Mouse (Mus musculus) forebrain, embryonic 15.5 days (tissue): ENCODE data around the gene Mgst3. TPM values are rescaled to one million over a fixed set of nuclear protein-coding genes. Genes with fewer than 3 reads are reported as not detected.

Experiments used
- ATAC-seq: fragments of 200-750 bp; cut with Nextera tagmentation; replicated peaks from 2 replicates; pipeline ENCODE4 v1.8.0; 2017; ENCODE audit warnings: mild to moderate bottlenecking, moderate TSS enrichment, moderate library complexity
- H3K27ac ChIP-seq: fragments of 300-500 bp; sonication (generic); replicated peaks from 2 replicates; pipeline ENCODE4 v1.5.1; 2015; ENCODE audit warnings: mild to moderate bottlenecking, inconsistent platforms
- H3K27me3 ChIP-seq: fragments of 300-500 bp; sonication (generic); 2 replicates; pipeline ENCODE4 v1.6.1; 2015; ENCODE audit warnings: inconsistent platforms
- H3K36me3 ChIP-seq: fragments of 300-500 bp; sonication (generic); 2 replicates; pipeline ENCODE4 v1.6.1; 2015; ENCODE audit warnings: mild to moderate bottlenecking, inconsistent platforms
- H3K4me1 ChIP-seq: fragments of 300-500 bp; sonication (generic); 2 replicates; pipeline ENCODE4 v1.6.1; 2015; ENCODE audit warnings: inconsistent platforms
- H3K4me2 ChIP-seq: fragments of 300-500 bp; sonication (generic); replicated peaks from 2 replicates; pipeline ENCODE4 v1.6.1; 2015; ENCODE audit warnings: mild to moderate bottlenecking, inconsistent platforms
- H3K4me3 ChIP-seq: fragments of 300-500 bp; sonication (generic); 2 replicates; pipeline ENCODE4 v1.5.1; 2015; ENCODE audit warnings: mild to moderate bottlenecking, inconsistent platforms
- H3K9ac ChIP-seq: fragments of 300-500 bp; sonication (generic); replicated peaks from 2 replicates; pipeline ENCODE4 v1.6.1; 2015; ENCODE audit warnings: mild to moderate bottlenecking, inconsistent platforms
- H3K9me3 ChIP-seq: fragments of 300-500 bp; sonication (generic); 2 replicates; pipeline ENCODE4 v1.6.1; 2016; ENCODE audit warnings: inconsistent platforms
- WGBS: fragments of 180-500 bp; shearing (Covaris S2); methylation state at CpG from one replicate; pipeline ENCODE4 v1.1.7; 2015; ENCODE audit warnings: mixed read lengths; 5-methylcytosine and 5-hydroxymethylcytosine counted together
- polyA plus RNA-seq: library from polyadenylated mRNA; unstranded; fragments of >200 nt; fragmentation: Nextera tagmentation; extraction: Ambion mirVana; gene quantifications from 2 replicates; pipeline ENCODE4 v1.2.1, GENCODE M21; 2015

Gene Mgst3
- polyA plus RNA-seq, 1 experiment from 2014 or later: 95.3 TPM

- no peak overlapping the region for H3K4me3 ChIP-seq
- no peaks in the 10 kb centered on the region for H3K27me3 ChIP-seq
- no peaks in the 10 kb centered on the region for H3K9me3 ChIP-seq
- no peak overlapping the region for H3K9ac ChIP-seq
- 0 out of 2 replicates have a peak, but pooled peaks cover 6% of the 10 kb centered on the region for H3K36me3 ChIP-seq
- no peak overlapping the region for H3K4me2 ChIP-seq
- no peak overlapping the region for H3K27ac ChIP-seq
- peaks cover 8% of the 10 kb centered on the region; the same call in 1 of the 2 replicates for H3K4me1 ChIP-seq
- peak; percentile 41; the same call in 1 of the 2 replicates for ATAC-seq
- WGBS: 22% methylated on average over 15 of the region's 15 CpGs
Observed at GRCm38 (mm10) chr1:167374003-167374784, 19.4 kb downstream of the Mgst3 start.

- peaks cover 8% of the 10 kb centered on the region; the same call in 1 of the 2 replicates for H3K36me3 ChIP-seq
- WGBS: 95% methylated on average over 7 of the region's 7 CpGs
- no peak for ATAC-seq
- H3K4me1 ChIP-seq: peaks cover 7% of the 10 kb centered on the region; the same call in 1 of the 2 replicates
- no peak overlapping the region for H3K4me3 ChIP-seq
- no peaks in the 10 kb centered on the region for H3K27me3 ChIP-seq
- no peaks in the 10 kb centered on the region for H3K9me3 ChIP-seq
- H3K9ac ChIP-seq: no peak overlapping the region
- no peak overlapping the region for H3K4me2 ChIP-seq
- no peak overlapping the region for H3K27ac ChIP-seq
Observed at GRCm38 (mm10) chr1:167372739-167373138, 20.9 kb downstream of the Mgst3 start.

GRCm38 (mm10) chr1:167369905-167370304, 23.7 kb downstream of the Mgst3 start:
- no peak overlapping the region for H3K9ac ChIP-seq
- peak; percentile 34; the same call in 1 of the 2 replicates for ATAC-seq
- no peaks in the 10 kb centered on the region for H3K9me3 ChIP-seq
- H3K27me3 ChIP-seq: no peaks in the 10 kb centered on the region
- peaks cover 14% of the 10 kb centered on the region for H3K36me3 ChIP-seq
- H3K4me2 ChIP-seq: no peak overlapping the region
- H3K4me3 ChIP-seq: no peak overlapping the region
- WGBS: 10% methylated on average over 7 of the region's 7 CpGs
- peaks cover 5% of the 10 kb centered on the region; the same call in 1 of the 2 replicates for H3K4me1 ChIP-seq
- H3K27ac ChIP-seq: no peak overlapping the region

- no peaks in the 10 kb centered on the region for H3K27me3 ChIP-seq
- WGBS: 88% methylated on average over 7 of the region's 7 CpGs
Observed at GRCm38 (mm10) chr1:167368513-167368912, 25.1 kb downstream of the Mgst3 start.

DNA sequence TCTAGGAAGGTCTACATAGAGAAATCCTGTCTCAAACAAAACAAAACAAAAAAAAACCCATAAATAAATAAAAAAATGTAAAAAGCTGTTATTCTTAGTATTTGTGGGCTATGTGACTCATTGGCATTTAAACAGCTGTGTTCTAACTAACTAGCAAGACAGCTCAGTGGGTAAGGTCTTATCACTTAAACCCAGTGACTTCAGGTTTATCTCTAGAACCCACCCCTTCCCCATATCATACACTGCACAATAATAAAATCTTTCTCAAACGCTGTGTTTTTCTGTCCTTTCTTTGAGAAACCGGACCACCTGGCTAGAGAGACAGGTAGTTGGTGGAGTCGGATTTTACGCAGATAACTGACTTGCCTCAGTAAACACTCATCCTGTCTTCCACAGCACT, 25.6 kb downstream of the Mgst3 start:
- peaks cover 9% of the 10 kb centered on the region for H3K36me3 ChIP-seq
- ATAC-seq: no peak
- 93% methylated on average over 4 of the region's 4 CpGs for WGBS

More at GRCm38 (mm10) chr1:167368513-167368912, 25.1 kb downstream of the Mgst3 start:
- Histone ChIP-seq H3K4me3 (no peak overlapping the region), H3K9ac (no peak overlapping the region), H3K4me2 (no peak overlapping the region), H3K9me3 (no peaks in the 10 kb centered on the region), H3K4me1 (no peaks in the 10 kb centered on the region), H3K36me3 (peaks cover 10% of the 10 kb centered on the region), H3K27ac (no peak overlapping the region)
- no peak for ATAC-seq

DNA sequence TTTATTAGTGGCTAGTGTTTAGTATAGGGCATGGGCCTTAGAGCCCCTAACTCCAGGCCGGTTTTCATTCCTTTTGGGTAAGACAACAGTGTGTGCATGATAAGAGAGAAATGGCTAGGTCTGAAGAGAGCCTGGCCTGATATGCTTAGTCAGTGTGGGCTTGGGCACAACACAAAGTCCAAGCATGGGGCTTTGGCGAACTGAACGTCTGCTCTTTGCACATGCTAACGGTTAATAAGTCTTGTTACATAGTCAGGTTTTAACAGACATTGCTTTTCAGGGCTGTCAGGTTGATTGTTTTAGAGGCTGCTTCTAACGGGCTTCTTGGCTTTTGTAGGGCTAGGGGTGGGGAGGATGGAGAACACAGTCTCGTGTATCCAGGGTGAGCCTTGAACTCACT, 27.0 kb downstream of the Mgst3 start:
- no peak for ATAC-seq
- Histone ChIP-seq H3K36me3 (peaks cover 9% of the 10 kb centered on the region), H3K4me2 (no peak overlapping the region), H3K27me3 (no peaks in the 10 kb centered on the region), H3K9ac (no peak overlapping the region), H3K9me3 (no peaks in the 10 kb centered on the region), H3K4me3 (no peak overlapping the region), H3K27ac (no peak overlapping the region), H3K4me1 (no peaks in the 10 kb centered on the region)
- 89% methylated on average over 6 of the region's 6 CpGs for WGBS

More for the DNA sequence above, 25.6 kb downstream of the Mgst3 start:
- Histone ChIP-seq H3K9ac (no peak overlapping the region), H3K9me3 (no peaks in the 10 kb centered on the region), H3K27ac (no peak overlapping the region), H3K4me3 (no peak overlapping the region), H3K4me2 (no peak overlapping the region), H3K27me3 (no peaks in the 10 kb centered on the region), H3K4me1 (no peaks in the 10 kb centered on the region)

- WGBS: 89% methylated on average over 7 of the region's 7 CpGs
- Histone ChIP-seq H3K9me3 (no peaks in the 10 kb centered on the region), H3K27ac (no peak overlapping the region), H3K27me3 (no peaks in the 10 kb centered on the region), H3K36me3 (peaks cover 12% of the 10 kb centered on the region), H3K4me1 (no peaks in the 10 kb centered on the region), H3K4me2 (no peak overlapping the region), H3K9ac (no peak overlapping the region), H3K4me3 (no peak overlapping the region)
- no peak for ATAC-seq
Observed at GRCm38 (mm10) chr1:167365808-167366207, 27.8 kb downstream of the Mgst3 start.

DNA sequence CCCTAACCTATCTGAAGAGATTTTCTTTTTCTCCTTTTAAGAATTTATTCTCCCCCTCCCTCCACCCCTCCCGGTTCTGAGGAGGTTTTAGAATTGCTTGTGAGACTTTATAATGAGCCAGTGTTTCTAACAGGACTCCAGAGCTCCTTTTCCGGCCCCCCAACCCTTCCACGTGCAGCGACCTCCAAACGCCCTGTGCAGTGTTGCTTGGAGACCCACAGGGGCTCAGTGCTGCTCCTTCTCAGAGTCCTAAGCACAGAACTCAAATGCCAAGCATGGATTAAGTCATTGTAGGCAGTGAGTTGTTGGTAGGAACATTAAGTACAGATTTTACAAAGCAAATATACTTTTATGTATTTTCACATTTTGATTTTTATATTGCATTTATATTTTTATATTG, 30.3 kb downstream of the Mgst3 start:
- Histone ChIP-seq H3K9me3 (no peaks in the 10 kb centered on the region), H3K4me3 (no peak overlapping the region), H3K27ac (no peak overlapping the region), H3K36me3 (peaks cover 9% of the 10 kb centered on the region; the same call in 1 of the 2 replicates), H3K27me3 (no peaks in the 10 kb centered on the region), H3K4me2 (no peak overlapping the region), H3K4me1 (no peaks in the 10 kb centered on the region), H3K9ac (no peak overlapping the region)
- WGBS: 39% methylated on average over 5 of the region's 5 CpGs
- ATAC-seq: no peak

DNA sequence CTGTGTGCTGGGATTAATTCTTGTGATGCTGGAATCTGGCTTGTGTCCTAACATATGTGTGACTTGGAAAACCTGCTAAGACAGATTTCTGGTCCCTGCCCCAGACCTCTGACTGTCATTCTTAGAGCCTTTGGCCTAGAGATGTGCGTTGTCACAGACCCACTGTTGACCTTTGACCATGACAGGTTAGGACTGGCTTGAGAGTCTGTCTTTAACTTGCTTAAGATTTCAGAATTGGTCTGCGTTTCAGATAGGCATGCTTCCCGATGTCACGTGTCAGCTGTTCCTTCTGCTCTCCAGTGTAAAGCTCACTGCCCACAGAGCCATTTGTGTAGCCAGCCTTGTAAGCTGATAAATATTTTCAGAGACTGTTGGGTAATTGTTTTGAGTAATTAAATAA, 30.8 kb downstream of the Mgst3 start:
- no peaks in the 10 kb centered on the region for H3K9me3 ChIP-seq
- H3K9ac ChIP-seq: no peak overlapping the region
- H3K4me1 ChIP-seq: no peaks in the 10 kb centered on the region
- no peak for ATAC-seq
- 79% methylated on average over 4 of the region's 4 CpGs for WGBS
- H3K27ac ChIP-seq: no peak overlapping the region
- no peak overlapping the region for H3K4me2 ChIP-seq
- no peak overlapping the region for H3K4me3 ChIP-seq
- H3K27me3 ChIP-seq: no peaks in the 10 kb centered on the region
- peaks cover 9% of the 10 kb centered on the region; the same call in 1 of the 2 replicates for H3K36me3 ChIP-seq

GRCm38 (mm10) chr1:167360268-167360667, 33.4 kb downstream of the Mgst3 start:
- Histone ChIP-seq H3K36me3 (peaks cover 15% of the 10 kb centered on the region; the same call in 1 of the 2 replicates), H3K27me3 (no peaks in the 10 kb centered on the region), H3K4me1 (no peaks in the 10 kb centered on the region), H3K4me3 (no peak overlapping the region), H3K27ac (no peak overlapping the region), H3K4me2 (no peak overlapping the region), H3K9ac (no peak overlapping the region), H3K9me3 (no peaks in the 10 kb centered on the region)
- no peak for ATAC-seq
- WGBS: 32% methylated on average over 4 of the region's 4 CpGs

GRCm38 (mm10) chr1:167358731-167359130, 34.9 kb downstream of the Mgst3 start:
- H3K4me1 ChIP-seq: no peaks in the 10 kb centered on the region
- no peaks in the 10 kb centered on the region for H3K27me3 ChIP-seq
- H3K9ac ChIP-seq: no peak overlapping the region
- no peak overlapping the region for H3K4me2 ChIP-seq
- no peak overlapping the region for H3K27ac ChIP-seq
- H3K4me3 ChIP-seq: no peak overlapping the region
- WGBS: 88% methylated on average over 9 of the region's 9 CpGs
- ATAC-seq: no peak
- no peaks in the 10 kb centered on the region for H3K9me3 ChIP-seq
- H3K36me3 ChIP-seq: peaks cover 17% of the 10 kb centered on the region

DNA sequence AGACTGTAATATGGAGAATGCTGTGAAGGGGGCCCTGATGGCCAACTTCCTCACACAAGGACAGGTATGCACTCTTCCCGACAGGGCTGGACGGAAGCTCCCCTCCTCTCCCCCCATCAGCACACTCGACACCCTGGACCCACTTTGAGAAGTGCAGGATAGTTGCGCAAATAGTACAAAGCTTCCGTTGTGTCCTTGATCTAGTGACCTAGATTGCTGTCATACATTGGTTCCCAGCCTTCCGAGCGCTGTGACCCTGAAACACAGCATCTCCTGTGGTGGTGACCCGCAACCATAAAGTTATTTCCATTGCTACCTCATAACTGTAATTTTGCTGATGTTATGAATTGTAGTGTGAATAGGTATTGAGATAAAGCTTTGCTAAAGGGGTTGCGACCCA, 36.3 kb downstream of the Mgst3 start:
- H3K9me3 ChIP-seq: no peaks in the 10 kb centered on the region
- no peak overlapping the region for H3K9ac ChIP-seq
- no peak for ATAC-seq
- H3K36me3 ChIP-seq: peaks cover 17% of the 10 kb centered on the region
- H3K4me1 ChIP-seq: no peaks in the 10 kb centered on the region
- no peaks in the 10 kb centered on the region for H3K27me3 ChIP-seq
- H3K4me2 ChIP-seq: no peak overlapping the region
- no peak overlapping the region for H3K4me3 ChIP-seq
- H3K27ac ChIP-seq: no peak overlapping the region
- 96% methylated on average over 9 of the region's 9 CpGs for WGBS
